Mouse (Mus musculus) gastrocnemius, adult 8-10 months (tissue): ENCODE measurements around the gene Igsf3. TPM values are rescaled to one million over a fixed set of nuclear protein-coding genes. Genes with fewer than 3 reads are reported as not detected.
"Not testable (repeated sequence)": the region's sequence is repeated elsewhere in the genome, so short reads cannot be mapped to it uniquely, and the experiment has no call there.

ENCODE experiments used
- DNase-seq, 2 experiments: peaks; one replicate each; pipeline ENCODE4 v3.0.0; 2022; ENCODE audit warnings: low spot score in 2 of 2
- total RNA-seq, 4 experiments: library from RNA; stranded (reverse); gene quantifications; 2 replicates each; pipeline ENCODE4 v1.2.4; 2022

The Igsf3 gene
- total RNA-seq, 4 experiments from 2014 or later, result 3.1 to 4.4 (median 3.4) TPM

GRCm38 (mm10) chr3:101404620-101405415 lies 27.9 kb downstream of the Igsf3 start:
- DNase-seq, result no peak

DNA sequence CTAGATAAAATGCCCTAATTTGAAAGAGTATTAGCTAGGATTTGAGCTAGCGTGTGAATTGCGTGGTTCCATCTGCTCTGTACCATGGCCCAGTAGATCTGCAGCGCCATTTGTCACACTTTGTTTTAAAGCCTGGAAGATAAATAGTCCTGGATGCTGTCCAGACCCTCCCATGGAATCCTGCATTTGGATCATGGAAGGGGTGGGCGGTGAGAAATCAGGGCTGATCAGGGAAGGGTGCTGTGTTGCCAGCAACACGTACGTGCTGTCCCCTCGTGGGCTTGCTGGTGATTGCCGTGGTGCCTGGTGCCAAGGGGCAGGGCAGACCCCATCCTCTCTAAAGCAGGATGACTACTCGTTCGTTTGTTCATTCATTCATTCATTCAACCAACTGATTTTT lies 28.6 kb downstream of the Igsf3 start:
- no peak for DNase-seq

GRCm38 (mm10) chr3:101406097-101406496 lies 29.2 kb downstream of the Igsf3 start:
- DNase-seq, result no peak

GRCm38 (mm10) chr3:101407568-101407967 lies 30.7 kb downstream of the Igsf3 start:
- DNase-seq, result no peak

DNA sequence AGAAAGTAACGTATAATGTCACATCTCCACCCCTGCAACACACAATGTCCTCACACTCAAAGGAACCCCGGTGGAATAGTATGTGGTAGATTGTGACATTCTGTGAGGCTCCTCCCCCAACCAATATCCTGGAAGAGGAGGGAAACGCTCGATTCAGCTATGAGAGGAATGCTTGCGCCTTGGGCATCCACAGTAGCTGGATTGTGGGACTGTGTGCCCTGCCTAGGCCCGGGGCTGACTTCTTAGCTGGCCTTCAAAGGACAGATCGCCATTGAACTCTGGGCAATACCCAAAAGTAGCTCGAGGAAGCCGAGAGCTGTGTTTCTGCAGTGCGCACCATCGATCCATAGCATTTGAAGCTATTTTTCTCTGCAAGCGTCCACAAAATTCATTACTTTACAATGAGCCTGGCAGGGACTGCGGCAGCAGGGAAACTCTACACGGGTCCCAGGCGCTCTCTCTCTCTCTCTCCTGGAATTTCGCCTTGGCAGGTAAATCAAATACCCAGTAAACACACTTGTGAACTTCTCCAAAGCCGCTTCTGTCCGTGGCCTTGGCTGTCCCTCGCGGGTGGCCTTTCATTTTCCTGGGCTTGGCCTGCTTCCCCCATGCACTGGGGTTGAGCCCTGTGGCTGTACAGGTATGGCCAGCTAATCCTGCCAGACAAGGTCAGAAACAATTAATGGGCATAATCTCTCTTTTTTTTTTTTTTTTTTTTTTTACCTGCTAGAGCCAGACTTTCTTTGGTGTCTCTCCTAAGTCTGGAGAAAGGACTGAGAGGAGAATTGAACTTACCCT lies 32.3 kb downstream of the Igsf3 start:
- DNase-seq, result no peak

DNA sequence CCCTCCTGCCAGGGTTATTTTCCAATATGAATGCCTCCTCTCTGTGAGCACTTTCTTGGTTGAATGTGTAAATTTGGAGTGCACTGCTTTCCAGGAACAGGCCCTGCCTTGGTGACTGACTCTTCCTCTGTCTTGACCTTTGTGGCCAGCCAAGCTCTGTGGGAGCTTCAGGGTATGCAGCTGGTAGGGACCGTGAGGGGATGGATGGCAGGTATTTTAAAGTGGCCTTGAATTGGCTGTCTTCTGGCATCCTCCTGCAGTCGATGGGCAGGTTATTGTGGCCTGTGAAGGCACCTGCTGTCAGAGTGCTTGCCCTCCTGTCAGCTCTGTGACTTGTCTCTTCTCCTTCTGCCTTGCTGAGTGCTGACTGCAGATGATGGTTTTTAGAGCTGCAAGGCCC lies 33.3 kb downstream of the Igsf3 start:
- no peak for DNase-seq

DNA sequence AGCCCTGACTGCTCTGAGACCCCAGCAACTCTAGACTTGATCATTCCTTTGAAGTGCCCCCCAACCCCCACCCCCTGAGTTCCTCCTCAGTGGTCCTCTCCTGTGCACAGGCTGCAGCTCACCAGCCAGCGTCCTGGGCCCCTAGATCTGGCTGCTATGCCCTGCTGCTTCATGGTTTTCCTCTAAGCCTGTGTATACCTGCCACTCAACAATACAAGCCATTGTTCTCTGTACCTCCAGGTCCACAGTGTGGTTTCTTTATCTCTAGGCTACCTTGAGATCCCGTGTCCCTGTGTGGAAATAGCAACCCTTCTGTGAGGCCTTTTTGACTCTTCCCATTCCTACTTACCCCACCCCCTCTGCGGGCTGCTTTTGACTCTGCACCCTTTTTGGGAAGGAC lies 33.9 kb downstream of the Igsf3 start:
- DNase-seq, result no peak

GRCm38 (mm10) chr3:101411626-101412025 lies 34.7 kb downstream of the Igsf3 start:
- no peak for DNase-seq

GRCm38 (mm10) chr3:101412115-101412514 lies 35.2 kb downstream of the Igsf3 start:
- DNase-seq, result no peak

- DNase-seq, result not testable (repeated sequence)
These were observed 36.1 kb downstream of the Igsf3 start for GRCm38 (mm10) chr3:101413013-101413412.

GRCm38 (mm10) chr3:101418740-101419652 lies 42.1 kb downstream of the Igsf3 start:
- no peak for DNase-seq

- DNase-seq, result no peak
These were observed 42.7 kb downstream of the Igsf3 start for GRCm38 (mm10) chr3:101419653-101419994.

DNA sequence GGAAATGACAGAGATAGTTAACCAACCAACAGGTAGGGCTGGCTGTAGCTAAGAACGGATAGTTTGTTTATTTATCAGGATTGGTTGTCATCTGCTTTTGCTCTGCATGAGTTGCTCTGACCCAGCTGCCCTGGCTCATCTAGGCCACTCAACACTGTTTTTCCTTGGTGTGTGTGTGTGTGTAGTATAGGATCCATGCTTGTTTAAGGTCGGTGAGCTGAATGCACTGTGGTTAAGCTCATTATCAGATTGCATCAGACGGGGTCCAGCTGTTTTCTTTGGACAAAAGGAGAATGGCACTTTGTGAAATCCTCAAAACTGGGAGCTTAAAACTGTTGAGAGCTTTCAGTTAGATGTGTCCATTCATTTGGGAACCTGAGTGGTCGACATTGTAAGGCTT lies 46.3 kb downstream of the Igsf3 start:
- no peak for DNase-seq

GRCm38 (mm10) chr3:101424295-101424885 lies 47.5 kb downstream of the Igsf3 start:
- DNase-seq, result no peak

DNA sequence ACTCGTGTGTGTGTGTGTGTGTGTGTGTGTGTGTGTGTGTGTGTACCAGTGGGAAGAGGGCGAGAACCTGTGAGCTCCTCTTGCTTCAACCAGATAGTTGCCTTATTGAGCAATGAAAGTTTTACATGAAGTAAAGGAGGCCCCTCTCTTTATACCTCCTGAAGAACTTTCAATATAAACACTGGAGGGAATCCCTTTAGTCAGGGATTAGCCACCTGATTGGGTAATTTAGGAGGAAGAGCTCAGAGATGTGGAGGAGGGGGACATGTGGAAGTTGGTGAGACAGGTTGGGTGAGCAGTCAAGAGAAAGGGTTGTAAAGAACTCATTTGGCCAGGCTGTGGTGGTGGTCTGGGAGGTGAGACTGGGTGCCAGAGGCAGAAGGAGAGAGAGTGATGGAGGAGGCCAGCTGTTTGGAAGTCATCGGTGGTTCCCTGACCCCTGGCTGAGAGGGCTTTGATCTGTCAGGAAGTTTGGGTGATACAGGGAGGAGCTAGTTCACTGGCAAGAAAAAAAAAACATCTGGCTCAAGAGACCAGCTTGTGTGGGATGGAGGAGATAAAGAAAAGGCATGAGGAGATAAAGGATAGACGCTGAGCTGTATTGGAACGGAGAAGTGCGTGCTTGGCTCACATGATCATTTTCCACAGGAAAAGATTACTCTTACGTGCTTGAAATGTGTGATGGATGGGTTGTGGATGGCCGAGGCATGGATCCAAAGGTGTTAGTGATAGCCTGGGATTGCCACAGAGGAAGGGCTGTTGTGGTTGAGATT lies 53.3 kb downstream of the Igsf3 start:
- no peak for DNase-seq

- DNase-seq, result no peak
These were observed 53.9 kb downstream of the Igsf3 start for GRCm38 (mm10) chr3:101430755-101431115.

- DNase-seq, result peak in 1 of 2 experiments; percentile 15
These were observed 58.8 kb downstream of the Igsf3 start for GRCm38 (mm10) chr3:101435672-101436071.

DNA sequence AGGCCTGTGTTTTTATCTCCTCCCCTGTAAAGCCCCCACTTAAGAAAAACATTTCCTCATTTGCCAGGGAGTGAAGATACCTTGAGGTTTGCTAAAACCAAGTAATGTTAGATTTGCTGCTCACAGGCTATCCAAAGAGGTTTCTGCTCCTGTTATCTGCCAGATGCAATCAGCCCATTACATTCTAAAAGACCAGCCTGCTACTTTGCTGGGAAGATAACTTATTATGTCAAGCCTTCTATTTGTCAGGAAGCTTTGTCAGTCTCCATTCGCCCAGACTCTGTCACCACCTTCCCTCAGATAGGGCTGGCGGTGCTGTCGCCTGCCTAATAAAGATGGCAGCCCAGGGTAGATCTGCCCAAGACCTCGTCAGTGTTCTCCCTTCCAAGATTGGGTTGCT lies 59.6 kb downstream of the Igsf3 start:
- DNase-seq, result no peak

GRCm38 (mm10) chr3:101437021-101437563 lies 60.2 kb downstream of the Igsf3 start:
- DNase-seq, result no peak

DNA sequence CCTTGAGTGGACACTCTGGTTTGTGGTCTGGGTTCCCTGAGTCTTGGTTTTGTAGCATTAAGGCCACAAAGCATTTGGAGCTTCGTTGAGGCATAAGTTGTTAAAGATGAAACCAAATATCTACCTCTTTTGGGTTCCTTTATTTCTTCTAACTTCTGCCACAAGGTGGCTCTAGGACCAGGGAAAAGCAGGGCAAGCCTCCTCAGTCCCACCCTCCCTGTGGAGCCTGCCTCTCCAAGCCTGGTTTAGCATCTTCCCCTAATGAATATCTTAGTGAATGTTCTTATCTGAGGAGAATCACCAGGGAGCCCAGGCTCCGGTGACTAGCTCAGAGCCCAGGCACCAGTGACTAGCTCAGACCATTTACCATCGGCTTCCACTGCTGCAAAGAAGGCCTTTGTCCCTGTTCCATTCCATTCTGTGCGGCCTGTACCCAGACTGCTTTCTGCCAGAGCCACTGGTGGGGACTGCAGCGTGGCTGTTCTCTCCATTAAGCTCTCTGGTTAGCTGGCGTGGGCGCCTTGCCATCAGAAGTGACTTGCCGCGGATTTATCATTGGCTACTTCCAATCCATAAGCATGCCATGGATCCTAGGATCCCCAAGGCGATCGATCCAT lies 66.5 kb downstream of the Igsf3 start:
- no peak for DNase-seq
